Mouse (Mus musculus): ENCODE measurements around the gene Pgbd5. TPM values are rescaled to one million over a fixed set of nuclear protein-coding genes. Genes with fewer than 3 reads are reported as not detected.

Gene Pgbd5
- polyA plus RNA-seq, 1 experiment from 2014 or later = 12.2 TPM

DNA sequence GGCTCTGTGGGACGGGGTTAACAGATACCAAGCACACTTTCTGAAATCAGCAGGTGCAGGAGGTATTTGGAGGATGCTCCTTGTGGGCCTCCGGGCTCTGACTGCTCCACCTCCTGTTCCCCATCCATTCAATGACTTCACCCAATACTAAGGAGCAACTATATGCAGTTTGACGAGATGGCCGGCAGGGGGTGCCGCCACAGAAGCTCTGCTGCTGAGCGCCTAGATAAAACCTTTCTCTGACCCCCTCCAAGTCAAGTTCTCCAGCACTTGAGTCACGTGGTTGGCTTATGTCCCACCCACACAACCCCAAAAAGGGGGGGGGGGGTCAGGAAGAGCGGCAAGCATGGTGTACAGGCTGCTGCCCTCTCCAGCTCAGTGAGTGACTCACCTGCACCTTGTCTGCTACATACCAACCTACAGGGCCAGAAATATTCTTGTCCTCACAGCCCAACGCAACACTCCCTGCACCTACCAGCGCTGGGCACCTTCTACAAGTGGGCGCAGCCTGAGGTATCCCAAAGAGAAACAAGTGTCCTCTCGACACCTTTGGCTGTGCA, 40.5 kb downstream of the Pgbd5 start:
- ATAC-seq = no peak
- H3K27me3 ChIP-seq (ENCODE audit: control insufficient read depth, insufficient read depth, low read depth, low read length) = no peaks in the 10 kb centered on the region
- no peaks in the 10 kb centered on the region for H3K36me3 ChIP-seq (ENCODE audit: control insufficient read depth, insufficient read depth, low read length)
- no peak overlapping the region for H3K27ac ChIP-seq (ENCODE audit: low read length)
- H3K4me2 ChIP-seq (ENCODE audit: low read length) = no peak overlapping the region
- WGBS = 29% methylated on average over 12 of the region's 12 CpGs
- H3K9ac ChIP-seq (ENCODE audit: low read depth, low read length) = no peak overlapping the region
- H3K4me1 ChIP-seq (ENCODE audit: control insufficient read depth, insufficient read depth, low read length) = peaks cover 2% of the 10 kb centered on the region; the same call in 1 of the 2 replicates
- no peaks in the 10 kb centered on the region for H3K9me3 ChIP-seq (replicated peaks; ENCODE audit: control insufficient read depth, low read length, poor library complexity, severe bottlenecking)
- H3K4me3 ChIP-seq (ENCODE audit: low read depth, low read length) = no peak overlapping the region

DNA sequence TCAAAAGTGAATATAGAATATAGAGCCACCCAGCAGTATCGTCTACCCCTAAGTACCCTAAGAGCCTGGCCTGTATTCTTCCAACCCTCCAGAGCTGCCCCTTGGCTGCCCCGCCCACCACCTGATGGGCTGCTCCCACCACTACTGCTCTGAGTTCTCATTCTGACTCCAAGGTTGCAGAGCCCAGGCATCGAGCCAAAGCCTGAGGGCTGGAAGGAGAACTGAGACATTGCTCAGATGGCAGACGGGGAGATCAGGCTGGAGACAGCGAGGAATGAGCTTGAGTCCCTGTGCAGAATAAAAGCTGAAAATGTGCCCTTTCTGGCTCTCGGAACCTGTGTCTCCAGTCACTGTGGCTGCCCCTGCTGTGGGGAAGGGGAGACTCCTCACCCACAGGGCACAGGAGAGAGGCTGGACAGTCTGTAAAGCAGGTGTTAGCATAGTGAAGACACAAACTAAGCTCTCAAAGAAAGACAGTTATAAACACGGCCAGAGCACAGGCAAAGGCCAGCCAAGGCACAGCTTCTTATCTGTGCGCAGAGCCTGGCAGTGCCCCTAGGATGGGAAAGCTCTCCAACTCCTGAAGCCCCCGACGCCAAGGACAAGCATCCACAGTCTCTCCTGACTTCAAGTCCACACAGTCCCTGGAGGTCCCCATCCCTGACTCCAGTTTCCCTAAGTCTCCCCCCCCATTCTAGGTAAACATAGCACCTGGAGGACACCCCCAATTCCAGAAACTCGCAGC, 42.0 kb downstream of the Pgbd5 start:
- 81% methylated on average over 11 of the region's 11 CpGs for WGBS
- no peak overlapping the region for H3K9ac ChIP-seq (ENCODE audit: low read depth, low read length)
- H3K4me3 ChIP-seq (ENCODE audit: low read depth, low read length) = no peak overlapping the region
- H3K36me3 ChIP-seq (ENCODE audit: control insufficient read depth, insufficient read depth, low read length) = no peaks in the 10 kb centered on the region
- H3K9me3 ChIP-seq (replicated peaks; ENCODE audit: control insufficient read depth, low read length, poor library complexity, severe bottlenecking) = no peaks in the 10 kb centered on the region
- no peak overlapping the region for H3K4me2 ChIP-seq (ENCODE audit: low read length)
- ATAC-seq = no peak
- H3K4me1 ChIP-seq (ENCODE audit: control insufficient read depth, insufficient read depth, low read length) = peaks cover 2% of the 10 kb centered on the region; the same call in 1 of the 2 replicates
- no peak overlapping the region for H3K27ac ChIP-seq (ENCODE audit: low read length)
- H3K27me3 ChIP-seq (ENCODE audit: control insufficient read depth, insufficient read depth, low read depth, low read length) = no peaks in the 10 kb centered on the region

DNA sequence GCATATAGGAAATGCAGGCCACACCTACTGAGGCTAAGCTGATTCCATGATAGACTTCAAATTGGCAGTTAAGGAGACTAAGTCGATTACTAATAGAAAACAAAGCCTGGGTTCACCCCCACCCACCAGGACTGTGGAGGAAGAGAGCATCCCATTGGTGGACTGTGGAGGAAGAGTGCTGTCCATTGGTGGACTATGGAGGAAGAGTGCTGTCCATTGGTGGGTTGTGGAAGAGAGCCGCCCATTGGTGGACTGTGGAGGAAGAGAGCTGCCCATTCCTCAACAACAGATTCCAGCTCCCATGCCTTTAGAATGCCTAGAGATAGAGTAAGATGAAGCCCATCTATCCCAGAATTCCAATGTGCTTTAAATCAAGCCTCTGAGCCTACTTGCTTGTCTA, 42.9 kb downstream of the Pgbd5 start:
- H3K27me3 ChIP-seq (ENCODE audit: control insufficient read depth, insufficient read depth, low read depth, low read length) = no peaks in the 10 kb centered on the region
- H3K4me2 ChIP-seq (ENCODE audit: low read length) = no peak overlapping the region
- WGBS = 85% methylated on average over 2 of the region's 2 CpGs
- no peaks in the 10 kb centered on the region for H3K9me3 ChIP-seq (replicated peaks; ENCODE audit: control insufficient read depth, low read length, poor library complexity, severe bottlenecking)
- H3K4me3 ChIP-seq (ENCODE audit: low read depth, low read length) = no peak overlapping the region
- peaks cover 2% of the 10 kb centered on the region; the same call in 1 of the 2 replicates for H3K4me1 ChIP-seq (ENCODE audit: control insufficient read depth, insufficient read depth, low read length)
- no peak for ATAC-seq
- H3K27ac ChIP-seq (ENCODE audit: low read length) = no peak overlapping the region
- no peak overlapping the region for H3K9ac ChIP-seq (ENCODE audit: low read depth, low read length)
- no peaks in the 10 kb centered on the region for H3K36me3 ChIP-seq (ENCODE audit: control insufficient read depth, insufficient read depth, low read length)

GRCm38 (mm10) chr8:124395392-124395791, 44.1 kb downstream of the Pgbd5 start:
- Histone ChIP-seq H3K4me3 (ENCODE audit: low read depth, low read length) (no peak overlapping the region), H3K27ac (ENCODE audit: low read length) (no peak overlapping the region), H3K27me3 (ENCODE audit: control insufficient read depth, insufficient read depth, low read depth, low read length) (no peaks in the 10 kb centered on the region), H3K9ac (ENCODE audit: low read depth, low read length) (no peak overlapping the region), H3K9me3 (replicated peaks; ENCODE audit: control insufficient read depth, low read length, poor library complexity, severe bottlenecking) (no peaks in the 10 kb centered on the region), H3K36me3 (ENCODE audit: control insufficient read depth, insufficient read depth, low read length) (no peaks in the 10 kb centered on the region), H3K4me2 (ENCODE audit: low read length) (no peak overlapping the region), H3K4me1 (ENCODE audit: control insufficient read depth, insufficient read depth, low read length) (peaks cover 2% of the 10 kb centered on the region; the same call in 1 of the 2 replicates)
- no peak for ATAC-seq
- 84% methylated on average over 7 of the region's 7 CpGs for WGBS

DNA sequence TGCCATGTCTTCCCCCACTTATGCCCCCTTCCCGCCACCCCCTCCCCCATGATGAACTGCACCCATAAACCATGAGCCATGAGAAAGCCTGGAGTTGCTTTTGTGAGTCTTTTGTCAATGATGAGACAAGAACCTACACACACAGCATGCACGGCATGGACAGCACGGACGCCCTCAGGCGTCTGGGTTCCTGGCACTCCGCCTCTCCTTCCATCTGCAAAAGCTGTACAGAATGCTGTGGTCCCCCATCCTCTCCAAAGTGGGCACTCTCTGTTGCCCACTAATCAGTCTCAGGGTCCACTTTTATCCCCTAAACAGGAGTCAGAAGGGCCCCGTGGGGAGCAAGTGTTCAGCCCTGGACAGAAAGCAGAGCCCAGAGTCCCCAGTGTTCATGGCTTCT, 44.5 kb downstream of the Pgbd5 start:
- H3K9ac ChIP-seq (ENCODE audit: low read depth, low read length) = no peak overlapping the region
- no peaks in the 10 kb centered on the region for H3K36me3 ChIP-seq (ENCODE audit: control insufficient read depth, insufficient read depth, low read length)
- 85% methylated on average over 7 of the region's 7 CpGs for WGBS
- H3K27ac ChIP-seq (ENCODE audit: low read length) = no peak overlapping the region
- no peak overlapping the region for H3K4me2 ChIP-seq (ENCODE audit: low read length)
- ATAC-seq = no peak
- no peaks in the 10 kb centered on the region for H3K9me3 ChIP-seq (replicated peaks; ENCODE audit: control insufficient read depth, low read length, poor library complexity, severe bottlenecking)
- H3K4me1 ChIP-seq (ENCODE audit: control insufficient read depth, insufficient read depth, low read length) = peaks cover 2% of the 10 kb centered on the region; the same call in 1 of the 2 replicates
- no peak overlapping the region for H3K4me3 ChIP-seq (ENCODE audit: low read depth, low read length)
- no peaks in the 10 kb centered on the region for H3K27me3 ChIP-seq (ENCODE audit: control insufficient read depth, insufficient read depth, low read depth, low read length)

GRCm38 (mm10) chr8:124393927-124394326, 45.5 kb downstream of the Pgbd5 start:
- Histone ChIP-seq H3K4me2 (ENCODE audit: low read length) (no peak overlapping the region), H3K9me3 (replicated peaks; ENCODE audit: control insufficient read depth, low read length, poor library complexity, severe bottlenecking) (no peaks in the 10 kb centered on the region), H3K27ac (ENCODE audit: low read length) (no peak overlapping the region), H3K4me3 (ENCODE audit: low read depth, low read length) (no peak overlapping the region), H3K36me3 (ENCODE audit: control insufficient read depth, insufficient read depth, low read length) (0 out of 2 replicates have a peak, but pooled peaks cover 3% of the 10 kb centered on the region), H3K4me1 (ENCODE audit: control insufficient read depth, insufficient read depth, low read length) (no peaks in the 10 kb centered on the region), H3K9ac (ENCODE audit: low read depth, low read length) (no peak overlapping the region), H3K27me3 (ENCODE audit: control insufficient read depth, insufficient read depth, low read depth, low read length) (no peaks in the 10 kb centered on the region)
- no peak for ATAC-seq
- WGBS = 87% methylated on average over 4 of the region's 4 CpGs

GRCm38 (mm10) chr8:124393013-124393412, 46.4 kb downstream of the Pgbd5 start:
- ATAC-seq = no peak
- H3K36me3 ChIP-seq (ENCODE audit: control insufficient read depth, insufficient read depth, low read length) = 0 out of 2 replicates have a peak, but pooled peaks cover 3% of the 10 kb centered on the region
- H3K9me3 ChIP-seq (replicated peaks; ENCODE audit: control insufficient read depth, low read length, poor library complexity, severe bottlenecking) = no peaks in the 10 kb centered on the region
- no peaks in the 10 kb centered on the region for H3K27me3 ChIP-seq (ENCODE audit: control insufficient read depth, insufficient read depth, low read depth, low read length)
- H3K27ac ChIP-seq (ENCODE audit: low read length) = no peak overlapping the region
- H3K9ac ChIP-seq (ENCODE audit: low read depth, low read length) = no peak overlapping the region
- WGBS = 86% methylated on average over 5 of the region's 5 CpGs
- no peak overlapping the region for H3K4me2 ChIP-seq (ENCODE audit: low read length)
- no peak overlapping the region for H3K4me3 ChIP-seq (ENCODE audit: low read depth, low read length)
- H3K4me1 ChIP-seq (ENCODE audit: control insufficient read depth, insufficient read depth, low read length) = no peaks in the 10 kb centered on the region

DNA sequence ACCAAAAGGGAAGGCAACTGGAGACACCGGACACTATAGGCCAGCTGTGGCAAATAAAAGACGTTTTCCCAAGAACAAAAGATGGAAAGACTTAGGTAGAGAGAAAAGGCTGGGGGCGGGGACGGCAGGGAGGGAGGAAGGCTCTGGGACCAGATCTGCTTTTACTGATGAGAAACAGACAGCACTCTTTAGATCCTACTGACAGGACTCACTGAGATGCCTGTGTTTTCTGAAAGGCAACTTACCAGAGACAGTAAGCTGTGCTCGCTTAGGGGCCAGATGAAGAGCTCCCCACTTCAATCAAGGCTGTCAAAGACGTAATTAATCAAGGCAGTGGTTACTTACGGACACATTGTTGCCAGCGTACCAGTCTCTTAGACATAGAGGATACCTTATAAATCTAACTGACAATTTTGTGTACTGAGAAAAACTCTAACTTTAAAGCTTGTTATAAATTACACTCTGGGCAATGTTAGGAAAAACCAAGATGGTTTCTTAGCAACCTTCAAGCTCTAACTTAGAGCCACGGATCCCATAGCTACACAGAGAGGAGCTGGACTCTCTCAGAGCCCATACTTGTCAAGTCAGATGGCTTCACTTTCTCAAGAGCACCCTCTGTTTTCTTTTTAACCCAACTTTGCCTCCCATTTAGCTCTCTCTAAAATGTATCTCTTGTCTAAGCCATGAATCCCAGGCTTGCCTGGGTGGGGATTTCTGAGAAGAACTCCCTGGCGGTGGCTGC, 47.0 kb downstream of the Pgbd5 start:
- Histone ChIP-seq H3K4me2 (ENCODE audit: low read length) (no peak overlapping the region), H3K4me3 (ENCODE audit: low read depth, low read length) (no peak overlapping the region), H3K9ac (ENCODE audit: low read depth, low read length) (no peak overlapping the region), H3K9me3 (replicated peaks; ENCODE audit: control insufficient read depth, low read length, poor library complexity, severe bottlenecking) (no peaks in the 10 kb centered on the region), H3K4me1 (ENCODE audit: control insufficient read depth, insufficient read depth, low read length) (no peaks in the 10 kb centered on the region), H3K27me3 (ENCODE audit: control insufficient read depth, insufficient read depth, low read depth, low read length) (no peaks in the 10 kb centered on the region), H3K36me3 (ENCODE audit: control insufficient read depth, insufficient read depth, low read length) (0 out of 2 replicates have a peak, but pooled peaks cover 3% of the 10 kb centered on the region), H3K27ac (ENCODE audit: low read length) (no peak overlapping the region)
- ATAC-seq = no peak
- 58% methylated on average over 10 of the region's 10 CpGs for WGBS

- 81% methylated on average over 7 of the region's 7 CpGs for WGBS
These were observed 48.3 kb downstream of the Pgbd5 start for GRCm38 (mm10) chr8:124391191-124391590.

More at GRCm38 (mm10) chr8:124391191-124391590, 48.3 kb downstream of the Pgbd5 start:
- Histone ChIP-seq H3K27ac (ENCODE audit: low read length) (no peak overlapping the region), H3K9ac (ENCODE audit: low read depth, low read length) (no peak overlapping the region), H3K36me3 (ENCODE audit: control insufficient read depth, insufficient read depth, low read length) (0 out of 2 replicates have a peak, but pooled peaks cover 3% of the 10 kb centered on the region), H3K4me1 (ENCODE audit: control insufficient read depth, insufficient read depth, low read length) (0 out of 2 replicates have a peak, but pooled peaks cover 2% of the 10 kb centered on the region), H3K4me3 (ENCODE audit: low read depth, low read length) (no peak overlapping the region), H3K9me3 (replicated peaks; ENCODE audit: control insufficient read depth, low read length, poor library complexity, severe bottlenecking) (no peaks in the 10 kb centered on the region), H3K4me2 (ENCODE audit: low read length) (no peak overlapping the region), H3K27me3 (ENCODE audit: control insufficient read depth, insufficient read depth, low read depth, low read length) (no peaks in the 10 kb centered on the region)
- no peak for ATAC-seq
